Mouse (Mus musculus) myocyte (in vitro differentiated cells): ENCODE measurements around the gene Tcf7.

Source experiments
- MYOG ChIP-seq, 3 experiments: IDR thresholded peaks; one replicate each; pipeline ENCODE4 v1.6.1; 2011; ENCODE audit warnings: control low read depth in 2 of 3, low read depth in 2 of 3, mild to moderate bottlenecking in 2 of 3; ENCODE audit not compliant: insufficient read length in 2 of 3, control insufficient read depth in 1 of 3, insufficient read depth in 1 of 3
- POLR2A ChIP-seq: IDR thresholded peaks from one replicate; pipeline ENCODE4 v1.6.1; 2011; ENCODE audit warnings: low read depth, mild to moderate bottlenecking, control low read depth, moderate library complexity; ENCODE audit not compliant: insufficient read length
- POLR2AphosphoS2 ChIP-seq: IDR thresholded peaks from one replicate; pipeline ENCODE4 v1.6.1; 2011; ENCODE audit warnings: low read depth, control low read depth; ENCODE audit not compliant: insufficient read length
- TCF12 ChIP-seq: IDR thresholded peaks from one replicate; pipeline ENCODE4 v1.6.1; 2011; ENCODE audit warnings: mild to moderate bottlenecking, control low read depth; ENCODE audit not compliant: poor library complexity, insufficient read depth, severe bottlenecking
- USF1 ChIP-seq: IDR thresholded peaks from one replicate; pipeline ENCODE4 v1.6.1; 2011; ENCODE audit warnings: low read depth, mild to moderate bottlenecking, control low read depth, moderate library complexity

GRCm38 (mm10) chr11:52227053-52227452 lies 55.8 kb downstream of the Tcf7 start:
- TF ChIP-seq POLR2A (no peak), MYOG (IDR thresholded peaks at IDR 0.05; ENCODE audit: control insufficient read depth in 1 of 3, insufficient read depth in 1 of 3, insufficient read length in 2 of 3, low read depth in 2 of 3) (no peak), POLR2AphosphoS2 (no peak), TCF12 (no peak), USF1 (no peak)
